Mouse (Mus musculus) hindbrain, embryonic 14.5 days (tissue): Measurements from ENCODE around the gene Hist1h3d. TPM values are rescaled to one million over a fixed set of nuclear protein-coding genes. Genes with fewer than 3 reads are reported as not detected.
A peak's percentile ranks its signal among the peaks of the same experiment; 100 is the strongest.
"Not testable (repeated sequence)": the region's sequence is repeated elsewhere in the genome, so short reads cannot be mapped to it uniquely, and the experiment has no call there.

Experiments used
- ATAC-seq: fragments of 200-750 bp; cut with Nextera tagmentation; 2 replicates; pipeline ENCODE4 v1.8.0; 2017; ENCODE audit warnings: moderate number of reproducible peaks, mild to moderate bottlenecking, moderate TSS enrichment, moderate library complexity; ENCODE audit not compliant: low FRiP score
- DNase-seq: peaks from one replicate; pipeline ENCODE4 v3.0.0-alpha.2; 2015; ENCODE audit warnings: low spot score
- H3K27ac ChIP-seq: fragments of 300-500 bp; sonication (generic); 2 replicates; pipeline ENCODE4 v1.5.1; 2014; ENCODE audit warnings: mild to moderate bottlenecking, moderate library complexity
- H3K27me3 ChIP-seq: fragments of 300-500 bp; sonication (generic); 2 replicates; pipeline ENCODE4 v1.6.1; 2014; ENCODE audit warnings: mild to moderate bottlenecking, low read length, mixed read lengths; ENCODE audit not compliant: control insufficient read depth, insufficient read depth
- H3K36me3 ChIP-seq: fragments of 300-500 bp; sonication (generic); replicated peaks from 2 replicates; pipeline ENCODE4 v1.6.1; 2014; ENCODE audit not compliant: control insufficient read depth, insufficient read depth
- H3K4me1 ChIP-seq: fragments of 300-500 bp; sonication (generic); replicated peaks from 2 replicates; pipeline ENCODE4 v1.6.1; 2014; ENCODE audit warnings: antibody characterized with exemption, low read length, mixed read lengths; ENCODE audit not compliant: control insufficient read depth, insufficient read depth
- H3K4me2 ChIP-seq: fragments of 300-500 bp; sonication (generic); replicated peaks from 2 replicates; pipeline ENCODE4 v1.6.1; 2014; ENCODE audit warnings: mild to moderate bottlenecking, moderate library complexity
- H3K4me3 ChIP-seq: fragments of 300-500 bp; sonication (generic); replicated peaks from 2 replicates; pipeline ENCODE4 v1.5.1; 2014; ENCODE audit warnings: mild to moderate bottlenecking, low read length
- H3K9ac ChIP-seq: fragments of 300-500 bp; sonication (generic); 2 replicates; pipeline ENCODE4 v1.6.1; 2014
- H3K9me3 ChIP-seq: fragments of 300-500 bp; sonication (generic); 2 replicates; pipeline ENCODE4 v1.6.1; 2016; ENCODE audit warnings: low read length; ENCODE audit not compliant: control insufficient read depth
- WGBS: fragments of 180-500 bp; shearing (Covaris S2); extraction: QIAGEN DNeasy Blood & Tissue Kit; methylation state at CpG from one replicate; pipeline ENCODE4 v1.1.7; 2014; 5-methylcytosine and 5-hydroxymethylcytosine counted together
- polyA plus RNA-seq: library from polyadenylated mRNA; unstranded; fragments of >200 nt; fragmentation: Nextera tagmentation; extraction: Ambion mirVana; gene quantifications from 2 replicates; pipeline ENCODE4 v1.2.1, GENCODE M21; 2014

Gene Hist1h3d
- polyA plus RNA-seq, 1 experiment from 2014 or later = 1.4 TPM

GRCm38 (mm10) chr13:23542225-23542980 is 33.2 kb upstream of the Hist1h3d start:
- H3K27ac ChIP-seq, ATAC-seq, DNase-seq, H3K9me3 ChIP-seq, H3K36me3 ChIP-seq, H3K4me1 ChIP-seq, H3K27me3 ChIP-seq: not testable (repeated sequence)
- Histone ChIP-seq H3K4me2 (peak overlapping the region; percentile 82), H3K9ac (peak overlapping the region; percentile 56), H3K4me3 (peak overlapping the region; percentile 44)
- 6% methylated on average over 3 of the region's 3 CpGs for WGBS

DNA sequence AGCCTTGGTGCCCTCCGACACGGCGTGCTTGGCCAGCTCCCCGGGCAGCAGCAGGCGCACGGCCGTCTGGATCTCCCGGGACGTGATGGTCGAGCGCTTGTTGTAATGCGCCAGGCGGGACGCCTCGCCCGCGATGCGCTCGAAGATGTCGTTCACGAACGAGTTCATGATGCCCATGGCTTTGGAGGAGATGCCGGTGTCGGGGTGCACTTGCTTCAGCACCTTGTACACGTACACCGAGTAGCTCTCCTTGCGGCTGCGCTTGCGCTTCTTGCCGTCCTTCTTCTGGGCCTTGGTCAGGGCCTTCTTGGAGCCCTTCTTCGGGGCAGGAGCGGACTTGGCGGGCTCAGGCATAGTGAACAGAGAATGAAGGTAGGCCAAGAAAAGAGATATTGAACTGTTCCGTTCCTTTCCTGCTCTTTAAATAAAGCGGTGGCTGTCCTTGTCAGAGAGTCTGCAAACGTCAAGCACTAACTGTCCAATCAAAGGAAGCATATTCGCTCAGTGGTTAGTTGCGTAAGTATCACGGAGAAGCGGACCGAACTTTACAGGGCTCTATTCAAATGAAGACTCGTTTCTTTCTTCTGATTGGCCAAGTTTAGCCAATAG is 32.5 kb upstream of the Hist1h3d start, which contains the start of gene Hist1h2bh:
TSS of gene Hist1h2bh (minus strand) at position 394 of the 609 bp plus-strand sequence.
- Histone ChIP-seq H3K4me3 (peak within 1 kb of the TSS; percentile 44), H3K9ac (peak within 1 kb of the TSS; percentile 56), H3K4me2 (peak within 1 kb of the TSS; percentile 82), H3K27ac (peak within 1 kb of the TSS; percentile 86; the same call in 1 of the 2 replicates)
- ATAC-seq (peak; percentile 91), DNase-seq (peak; percentile 79)
- not testable (repeated sequence) for H3K27me3 ChIP-seq, H3K9me3 ChIP-seq, H3K36me3 ChIP-seq, H3K4me1 ChIP-seq
- under 1% methylated on average over 24 of the region's 42 CpGs for WGBS

DNA sequence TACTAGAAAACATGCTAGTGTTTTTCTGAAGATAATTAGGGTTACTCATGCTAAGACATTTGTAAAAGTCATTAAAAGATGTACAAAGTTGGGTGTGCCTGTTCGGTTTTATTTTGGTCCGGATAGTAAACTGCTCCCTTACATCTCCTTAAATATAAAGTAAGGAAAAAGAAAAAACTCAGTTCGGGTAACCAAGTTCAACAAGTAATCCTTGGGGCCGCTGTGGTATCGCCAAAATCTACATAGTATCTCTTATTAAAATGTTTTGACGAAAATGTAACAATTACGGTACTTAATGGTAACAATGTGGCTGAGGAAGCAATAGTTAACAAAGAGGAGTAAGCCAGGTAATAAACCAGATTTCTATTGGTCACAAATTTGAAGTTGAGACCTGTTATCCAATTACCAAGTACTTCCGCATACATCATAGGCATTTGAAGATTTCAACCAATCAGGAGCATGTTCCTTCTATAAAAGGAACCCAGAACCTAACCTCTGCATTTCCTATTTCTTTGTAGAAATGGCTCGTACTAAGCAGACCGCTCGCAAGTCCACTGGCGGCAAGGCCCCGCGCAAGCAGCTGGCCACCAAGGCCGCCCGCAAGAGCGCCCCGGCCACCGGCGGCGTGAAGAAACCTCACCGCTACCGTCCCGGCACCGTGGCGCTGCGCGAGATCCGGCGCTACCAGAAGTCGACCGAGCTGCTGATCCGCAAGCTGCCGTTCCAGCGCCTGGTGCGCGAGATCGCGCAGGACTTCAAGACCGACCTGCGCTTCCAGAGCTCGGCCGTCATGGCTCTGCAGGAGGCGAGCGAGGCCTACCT is 31.4 kb upstream of the Hist1h3d start, which contains the start of gene Hist1h3f:
TSS of gene Hist1h3f (plus strand) at position 88 of the 822 bp plus-strand sequence.
- Histone ChIP-seq H3K27ac (peak within 1 kb of the TSS; percentile 86), H3K9ac (peak within 1 kb of the TSS; percentile 63), H3K4me2 (peak within 1 kb of the TSS; percentile 82), H3K36me3 (no peaks in the 10 kb centered on the region), H3K27me3 (no peaks in the 10 kb centered on the region), H3K4me3 (peak within 1 kb of the TSS; percentile 44), H3K4me1 (0 out of 2 replicates have a peak, but pooled peaks cover 6% of the 10 kb centered on the region), H3K9me3 (no peaks in the 10 kb centered on the region)
- under 1% methylated on average over 22 of the region's 45 CpGs for WGBS
- peak; percentile 98 for DNase-seq
- peak; percentile 95 for ATAC-seq

DNA sequence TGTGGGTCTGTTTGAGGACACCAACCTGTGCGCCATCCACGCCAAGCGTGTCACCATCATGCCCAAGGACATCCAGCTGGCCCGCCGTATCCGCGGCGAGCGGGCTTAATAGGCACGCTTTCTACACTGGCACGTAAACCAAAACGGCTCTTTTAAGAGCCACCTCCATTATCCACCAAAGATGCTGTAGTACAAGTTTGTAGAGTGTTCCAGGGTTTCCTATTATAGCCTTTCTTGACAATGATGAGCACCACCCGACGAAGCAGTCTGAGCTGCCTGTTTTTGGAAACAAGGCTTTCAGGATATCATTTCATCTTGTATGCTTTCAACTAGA is 30.8 kb upstream of the Hist1h3d start:
- peak overlapping the region; percentile 63 for H3K9ac ChIP-seq
- peak overlapping the region; percentile 44 for H3K4me3 ChIP-seq
- WGBS = under 1% methylated on average over 14 of the region's 14 CpGs
- H3K27me3 ChIP-seq, ATAC-seq, H3K36me3 ChIP-seq, H3K9me3 ChIP-seq, H3K4me1 ChIP-seq, DNase-seq: not testable (repeated sequence)
- peak overlapping the region; percentile 82 for H3K4me2 ChIP-seq
- H3K27ac ChIP-seq = peak overlapping the region; percentile 86

- no peak overlapping the region for H3K27ac ChIP-seq
- H3K4me2 ChIP-seq = no peak overlapping the region
- H3K4me1 ChIP-seq = peaks cover 13% of the 10 kb centered on the region
- no peak for DNase-seq
- no peak overlapping the region for H3K9ac ChIP-seq
- ATAC-seq = no peak
- no peaks in the 10 kb centered on the region for H3K27me3 ChIP-seq
- no peaks in the 10 kb centered on the region for H3K36me3 ChIP-seq
- 83% methylated on average over 5 of the region's 5 CpGs for WGBS
- H3K9me3 ChIP-seq = no peaks in the 10 kb centered on the region
- no peak overlapping the region for H3K4me3 ChIP-seq
Observed at GRCm38 (mm10) chr13:23546694-23547093, 28.9 kb upstream of the Hist1h3d start.

DNA sequence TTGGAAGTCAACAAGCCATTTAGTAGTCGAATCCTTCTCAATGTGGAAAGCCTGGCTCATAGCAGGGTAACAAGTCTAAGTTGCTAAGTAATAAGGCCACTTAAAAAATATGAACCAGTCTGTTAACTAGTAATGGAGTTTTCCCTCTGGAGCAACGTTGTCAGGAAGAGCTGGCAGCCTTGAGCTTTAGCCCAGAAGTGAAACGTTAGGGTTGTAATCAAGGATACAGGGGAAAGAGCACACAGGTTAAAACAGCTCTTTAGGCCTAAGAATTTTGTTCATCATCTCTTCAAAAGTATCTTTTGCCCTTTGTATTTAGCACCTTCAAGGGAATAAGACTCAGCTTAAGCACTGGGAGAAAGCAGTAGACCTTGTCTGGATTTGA is 24.8 kb upstream of the Hist1h3d start:
- ATAC-seq (no peak), DNase-seq (no peak)
- Histone ChIP-seq H3K4me1 (peaks cover 22% of the 10 kb centered on the region), H3K9ac (peak overlapping the region; percentile 62), H3K27me3 (no peaks in the 10 kb centered on the region), H3K9me3 (no peaks in the 10 kb centered on the region), H3K4me2 (peak overlapping the region; percentile 65), H3K36me3 (no peaks in the 10 kb centered on the region), H3K27ac (peak overlapping the region; percentile 89), H3K4me3 (peak overlapping the region; percentile 40)
- WGBS = 6% methylated on average over 3 of the region's 3 CpGs

DNA sequence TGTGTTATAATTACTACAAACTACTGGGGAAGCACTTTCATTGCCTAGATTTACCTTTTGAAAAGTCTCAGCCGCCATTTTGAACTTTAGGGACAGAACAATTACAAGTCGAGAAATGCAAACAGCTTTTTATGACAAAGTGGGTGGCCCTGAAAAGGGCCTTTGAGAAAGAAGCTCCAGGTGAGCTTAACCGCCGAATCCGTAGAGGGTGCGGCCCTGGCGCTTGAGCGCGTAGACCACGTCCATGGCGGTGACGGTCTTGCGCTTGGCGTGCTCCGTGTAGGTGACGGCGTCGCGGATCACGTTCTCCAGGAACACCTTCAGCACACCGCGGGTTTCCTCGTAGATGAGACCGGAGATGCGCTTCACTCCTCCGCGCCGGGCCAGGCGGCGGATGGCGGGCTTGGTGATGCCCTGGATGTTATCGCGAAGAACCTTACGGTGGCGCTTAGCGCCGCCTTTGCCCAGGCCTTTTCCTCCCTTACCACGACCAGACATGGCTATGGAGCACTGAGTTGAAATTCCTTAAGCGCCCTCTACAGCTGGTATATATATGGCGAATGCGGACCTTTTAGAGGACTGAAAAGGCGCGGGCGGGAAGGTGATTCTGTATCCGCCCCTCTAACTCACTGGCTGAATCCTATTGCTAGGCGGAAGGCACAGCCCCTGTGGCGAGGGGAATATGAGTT is 24.3 kb upstream of the Hist1h3d start, which contains the start of gene Hist1h4f:
TSS of gene Hist1h4f (minus strand) at position 503 of the 689 bp plus-strand sequence.
- Histone ChIP-seq H3K27ac (peak within 1 kb of the TSS; percentile 89), H3K4me2 (peak within 1 kb of the TSS; percentile 65), H3K4me1 (peaks cover 22% of the 10 kb centered on the region), H3K9ac (peak within 1 kb of the TSS; percentile 62), H3K4me3 (peak within 1 kb of the TSS; percentile 40)
- DNase-seq (peak; percentile 96), ATAC-seq (peak; percentile 91)
- not testable (repeated sequence) for H3K9me3 ChIP-seq, H3K27me3 ChIP-seq, H3K36me3 ChIP-seq
- under 1% methylated on average over 43 of the region's 47 CpGs for WGBS

DNA sequence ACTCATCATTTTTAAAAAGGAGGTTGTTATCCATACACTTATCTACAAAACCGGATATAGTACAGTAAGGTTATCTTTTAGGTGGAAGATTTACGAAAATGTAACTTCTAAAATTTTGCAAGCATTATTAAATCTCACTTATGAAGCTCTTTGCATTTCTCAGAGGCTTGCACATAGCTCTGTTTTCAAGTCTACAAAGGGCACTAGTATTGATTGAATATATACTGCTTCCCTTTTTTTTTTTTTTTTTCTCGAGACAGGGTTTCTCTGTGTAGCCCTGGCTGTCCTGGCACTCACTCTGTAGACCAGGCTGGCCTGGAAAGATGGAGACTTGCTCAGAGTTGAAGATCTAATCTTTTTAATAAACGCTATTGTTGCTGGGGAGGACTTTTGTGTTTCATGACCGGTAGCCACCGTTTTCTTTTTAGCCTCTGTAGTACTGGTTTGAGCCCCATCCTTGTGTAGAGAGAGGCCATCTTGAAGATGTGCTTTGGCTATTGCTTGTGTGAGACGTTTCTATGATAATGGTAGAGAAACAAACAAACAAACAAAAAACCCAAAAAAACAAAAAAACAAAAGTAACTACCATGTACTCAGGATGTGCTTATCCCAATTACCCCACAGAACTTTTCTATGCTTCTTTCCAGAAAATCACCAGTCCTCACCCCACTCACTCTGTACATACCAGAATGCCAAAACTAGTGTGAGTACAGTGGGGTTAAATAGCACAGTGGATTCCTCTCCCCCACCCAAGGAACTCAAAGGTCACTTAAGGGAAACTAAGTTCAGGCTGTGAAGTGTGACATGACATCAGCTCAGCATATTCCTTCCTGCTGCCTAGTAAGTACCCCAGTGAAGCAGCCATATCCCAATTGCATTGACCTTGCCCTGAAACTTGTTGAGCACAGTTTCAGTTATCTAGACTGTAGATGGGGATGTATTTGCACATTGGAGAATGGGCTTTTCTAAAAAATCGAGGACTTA is 23.3 kb upstream of the Hist1h3d start:
- peaks cover 25% of the 10 kb centered on the region for H3K4me1 ChIP-seq
- 50% methylated on average over 8 of the region's 8 CpGs for WGBS
- H3K9me3 ChIP-seq = no peaks in the 10 kb centered on the region
- H3K36me3 ChIP-seq = no peaks in the 10 kb centered on the region
- no peaks in the 10 kb centered on the region for H3K27me3 ChIP-seq
- DNase-seq (no peak), ATAC-seq (no peak)
- peak overlapping the region; percentile 89 for H3K27ac ChIP-seq
- peak overlapping the region; percentile 62 for H3K9ac ChIP-seq
- peak overlapping the region; percentile 40 for H3K4me3 ChIP-seq
- H3K4me2 ChIP-seq = peak overlapping the region; percentile 65
